Mouse (Mus musculus) left cerebral cortex, postnatal 4 days (tissue): ENCODE results near the gene Pycr1. TPM values are rescaled to one million over a fixed set of nuclear protein-coding genes. Genes with fewer than 3 reads are reported as not detected.
"Not testable (repeated sequence)": the region's sequence is repeated elsewhere in the genome, so short reads cannot be mapped to it uniquely, and the experiment has no call there.

Experiments used
- DNase-seq: peaks from one replicate; pipeline ENCODE4 v3.0.0-alpha.2; 2022
- intact Hi-C: fragments of 180-260 bp; cut with DNase I; formaldehyde crosslinking; loops from one replicate; pipeline ENCODE4 v1.15.1; 2025
- total RNA-seq, 2 experiments: library from RNA; stranded (reverse); gene quantifications; 2 replicates each; pipeline ENCODE4 v1.2.3; 2021

The Pycr1 gene
- 1 to 10 TPM; 6.1 to 8.3 TPM for total RNA-seq

DNA sequence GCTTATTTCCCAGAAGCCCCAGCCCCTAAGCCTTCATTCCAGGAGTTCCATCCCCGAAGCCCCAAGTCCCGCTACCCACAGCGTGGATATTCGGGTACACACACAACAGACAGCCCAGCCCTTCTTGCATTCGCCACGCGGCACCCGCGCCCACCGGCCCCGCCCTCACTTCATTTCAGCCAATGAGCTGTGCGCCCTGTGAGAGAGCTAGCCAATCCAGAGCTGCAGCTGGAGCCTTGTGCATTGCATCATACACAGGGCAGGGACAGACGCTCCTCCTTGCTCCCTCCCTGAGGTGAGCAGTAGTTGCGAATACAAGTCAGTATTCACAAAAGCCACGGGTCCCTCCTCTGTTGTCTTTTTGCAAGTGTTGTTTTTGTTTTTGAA, at the start of gene Pycr1:
Gene Pycr1 (minus strand): TSS at position 169 of the 387 bp plus-strand sequence.
- intact Hi-C loops = no loop called here
- peak; percentile 94 for DNase-seq

GRCm38 (mm10) chr11:120692471-120693011, 49.0 kb upstream of the Pycr1 start:
- no peak for DNase-seq
- intact Hi-C loops = no loop called here

DNA sequence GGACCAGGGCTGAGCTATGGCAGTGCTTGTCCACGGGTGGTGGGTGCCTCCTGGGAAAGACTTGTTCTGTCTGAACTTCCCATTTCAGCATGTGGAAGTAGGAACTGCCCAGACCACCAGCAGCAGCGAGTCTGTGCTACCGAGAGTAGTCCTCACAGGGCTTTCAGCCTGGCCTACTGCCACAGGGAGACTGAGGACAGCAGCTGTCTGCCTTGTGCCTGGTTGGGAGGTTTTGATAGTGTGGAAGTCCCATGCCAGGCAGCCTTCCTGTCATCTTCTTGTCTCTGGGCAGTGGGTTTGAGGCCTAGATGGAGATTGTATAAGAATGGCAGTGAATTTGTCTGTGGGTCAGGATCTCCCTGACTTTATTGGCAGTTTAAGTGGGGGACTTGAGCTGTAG, 45.8 kb upstream of the Pycr1 start:
- intact Hi-C loops = no loop called here
- no peak for DNase-seq

- intact Hi-C loops = no loop called here
These were observed 43.2 kb upstream of the Pycr1 start for GRCm38 (mm10) chr11:120686650-120687272.

GRCm38 (mm10) chr11:120684660-120685059, 41.1 kb upstream of the Pycr1 start:
- DNase-seq = no peak
- intact Hi-C loops = no loop called here

More at GRCm38 (mm10) chr11:120686650-120687272, 43.2 kb upstream of the Pycr1 start:
- no peak for DNase-seq

GRCm38 (mm10) chr11:120684086-120684485, 40.5 kb upstream of the Pycr1 start:
- DNase-seq = no peak
- intact Hi-C loops = no loop called here

DNA sequence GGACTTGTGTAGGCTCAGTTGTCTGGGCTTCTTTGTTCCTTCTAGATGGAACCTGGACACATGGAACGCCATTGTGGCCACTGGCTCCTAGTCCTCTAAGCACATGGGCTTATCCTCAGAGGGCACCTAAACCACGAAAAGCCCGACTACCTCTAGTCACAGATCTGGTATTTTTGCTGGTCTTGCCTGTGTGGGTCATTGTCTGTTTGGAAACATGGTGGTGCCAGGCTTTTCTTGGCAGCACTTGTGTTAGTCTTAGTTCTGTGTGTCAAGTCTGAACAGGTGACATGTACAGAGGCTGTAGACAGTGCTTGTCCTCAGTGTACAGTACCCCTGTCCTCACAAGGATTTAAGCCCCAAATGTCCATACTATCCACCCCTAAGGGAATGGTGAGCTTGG, 40.0 kb upstream of the Pycr1 start:
- DNase-seq = no peak
- intact Hi-C loops = no loop called here

DNA sequence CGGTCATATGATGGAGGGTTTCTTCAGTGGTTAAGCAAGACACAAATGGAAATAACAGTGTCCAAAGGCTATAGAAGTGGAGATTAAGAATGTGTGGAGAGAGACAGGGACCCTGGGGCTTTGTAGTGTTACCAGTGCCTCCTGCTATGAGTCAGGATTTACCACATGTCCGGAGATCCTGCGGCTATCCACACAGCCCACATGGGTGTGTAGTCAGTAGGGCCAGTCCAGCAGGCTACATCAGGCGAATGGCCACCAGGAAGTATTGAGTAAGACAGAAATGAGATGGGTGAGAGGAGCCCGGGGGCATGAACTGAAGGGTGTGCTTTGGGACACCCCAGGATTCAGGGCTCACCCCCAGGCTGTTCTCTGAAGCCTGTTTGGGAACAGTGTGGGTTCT, 39.1 kb upstream of the Pycr1 start:
- intact Hi-C loops = no loop called here
- DNase-seq = no peak

GRCm38 (mm10) chr11:120679909-120680308, 36.3 kb upstream of the Pycr1 start:
- intact Hi-C loops = no loop called here
- DNase-seq = no peak

- no peak for DNase-seq
- intact Hi-C loops = no loop called here
These were observed 33.4 kb upstream of the Pycr1 start for GRCm38 (mm10) chr11:120676951-120677350.

GRCm38 (mm10) chr11:120675875-120676274, 32.3 kb upstream of the Pycr1 start:
- DNase-seq, intact Hi-C loops: not testable (repeated sequence)

DNA sequence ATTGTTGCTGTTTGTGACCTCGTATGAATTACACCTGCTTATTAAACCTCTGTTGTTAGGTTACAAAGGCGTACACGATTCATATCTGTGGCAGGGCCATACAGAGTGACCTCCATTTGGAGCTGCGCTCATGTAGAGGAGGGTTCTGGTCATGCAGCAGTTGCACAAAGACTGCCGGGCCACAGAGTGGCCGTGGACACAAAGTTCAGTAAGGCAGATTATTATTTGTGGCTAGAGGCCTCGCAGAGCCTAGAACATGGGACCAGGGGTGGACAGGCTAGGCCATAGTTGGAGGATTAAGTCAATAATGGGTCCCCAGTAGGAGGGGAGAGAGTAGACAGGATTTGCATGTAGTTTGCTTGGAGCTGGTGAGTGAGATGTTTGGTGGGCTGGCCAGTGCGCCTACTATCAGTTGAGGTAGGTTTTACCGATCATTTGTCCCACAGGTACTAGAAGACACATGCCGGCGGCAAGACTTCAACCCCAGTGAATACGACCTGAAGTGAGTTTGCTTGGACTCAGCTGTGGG, 30.1 kb upstream of the Pycr1 start:
- DNase-seq = no peak
- intact Hi-C loops = no loop called here

GRCm38 (mm10) chr11:120672687-120673593, 29.4 kb upstream of the Pycr1 start, which contains the start of gene Aspscr1:
Gene Aspscr1, plus strand, starts transcription at chr11:120672973.
- intact Hi-C loops = no loop called here
- DNase-seq = peak; percentile 97

DNA sequence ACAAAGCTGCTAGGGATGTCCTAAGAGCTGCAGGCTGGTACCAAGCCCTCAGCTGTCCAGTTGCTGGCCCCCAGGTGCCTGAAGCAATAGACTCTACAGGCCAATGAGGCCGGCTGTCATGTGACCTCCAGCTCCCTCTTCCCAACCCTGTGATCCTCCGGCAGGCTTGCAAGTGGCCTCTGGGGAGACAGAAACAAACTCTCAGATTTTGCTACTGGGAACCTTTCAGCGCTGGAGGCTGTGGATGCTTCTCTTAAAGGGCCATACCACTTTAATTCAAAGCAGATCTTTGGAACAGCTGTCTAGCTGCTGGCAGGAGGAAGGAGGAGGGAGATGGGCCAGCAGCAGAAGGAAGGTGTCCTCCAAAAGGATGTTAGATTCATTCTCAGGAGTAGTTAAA, 23.0 kb upstream of the Pycr1 start:
- intact Hi-C loops = no loop called here
- DNase-seq = no peak

DNA sequence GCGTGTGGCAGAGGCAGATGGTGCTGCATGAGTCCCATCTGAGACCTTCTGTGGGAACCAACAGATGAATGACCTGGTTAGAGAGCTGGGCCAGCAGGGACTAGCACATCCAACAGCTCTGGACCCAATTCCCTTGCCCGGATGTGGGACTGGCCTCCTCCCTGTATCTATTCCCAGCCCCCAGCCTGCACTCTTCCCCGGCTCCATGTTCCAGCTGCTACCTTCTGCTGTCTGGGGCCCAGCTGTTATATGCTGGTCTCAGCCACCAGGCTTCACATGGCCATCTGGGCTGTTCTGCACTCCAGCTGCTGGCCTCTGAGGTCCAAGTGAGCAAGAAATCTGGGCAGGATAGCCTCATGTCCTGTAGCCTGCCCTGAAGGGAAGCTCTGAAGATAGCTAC, 21.8 kb upstream of the Pycr1 start:
- intact Hi-C loops = no loop called here
- no peak for DNase-seq

DNA sequence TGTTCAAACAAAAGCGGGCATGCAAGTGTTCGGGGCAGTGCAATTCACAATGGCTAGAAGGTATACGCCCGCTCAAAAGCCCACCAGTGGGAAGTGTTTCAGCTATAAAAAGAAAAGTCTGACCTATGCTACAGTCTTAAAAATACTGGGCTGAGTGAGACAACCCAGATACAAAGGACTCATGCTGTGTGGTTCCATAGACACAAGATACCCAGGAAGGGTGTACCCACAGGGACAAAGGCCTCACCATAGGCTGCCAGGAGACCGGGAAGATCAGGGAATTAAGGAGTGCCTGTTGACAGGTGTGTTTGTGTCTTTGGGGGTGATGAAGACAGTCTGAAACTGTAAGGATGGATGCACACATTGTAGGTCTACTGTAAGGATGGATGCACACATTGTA, 20.1 kb upstream of the Pycr1 start:
- no peak for DNase-seq
- intact Hi-C loops = loop anchor here (5.0 kb wide), 1 partner anchor 49 kb away; the partner anchor contains the start of genes Cenpx and Lrrc45

- intact Hi-C loops = loop anchor here (5.0 kb wide), 1 partner anchor 50 kb away; the partner anchor contains the start of genes Cenpx and Lrrc45
These were observed 19.2 kb upstream of the Pycr1 start for GRCm38 (mm10) chr11:120662759-120663158.

DNA sequence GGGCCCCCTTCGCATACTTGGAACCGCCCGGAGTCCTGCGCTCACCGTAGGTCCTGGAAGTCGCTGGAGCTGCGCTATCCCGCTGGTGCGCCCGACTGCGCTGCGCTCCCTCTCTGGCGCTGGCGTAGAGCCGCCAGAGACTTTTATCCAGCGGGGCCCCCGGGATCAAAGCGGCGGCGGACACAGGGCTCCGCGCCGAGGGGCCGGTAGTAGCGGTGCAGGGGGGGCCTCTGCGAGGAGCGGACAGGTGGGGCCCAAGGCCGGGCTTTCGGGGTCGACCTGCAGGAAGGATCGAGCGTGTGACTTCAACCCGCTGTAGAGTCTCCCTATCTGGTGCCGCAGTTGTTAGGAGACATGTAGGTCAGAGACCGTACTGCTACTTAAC, 17.5 kb upstream of the Pycr1 start, which contains the start of gene Notum:
Gene Notum (minus strand): TSS at position 100 of the 385 bp plus-strand sequence.
- intact Hi-C loops = loop anchor here (5.0 kb wide), 1 partner anchor 51 kb away; the partner anchor contains the start of genes Cenpx and Lrrc45
- no peak for DNase-seq

More at GRCm38 (mm10) chr11:120662759-120663158, 19.2 kb upstream of the Pycr1 start:
- peak; percentile 42 for DNase-seq

GRCm38 (mm10) chr11:120660301-120661075, 16.9 kb upstream of the Pycr1 start:
- intact Hi-C loops = loop anchor here (5.0 kb wide), 1 partner anchor 52 kb away; the partner anchor contains the start of genes Cenpx and Lrrc45
- peak; percentile 47 for DNase-seq
